Mouse (Mus musculus): Measurements from ENCODE around the gene Sclt1. TPM values are rescaled to one million over a fixed set of nuclear protein-coding genes. Genes with fewer than 3 reads are reported as not detected.

The Sclt1 gene
- total RNA-seq (2023; ENCODE audit: inconsistent age), result 21.2 to 24.2 TPM (median 23.5 TPM) in 4 replicates

GRCm38 (mm10) chr3:41742278-41742934 is at the start of gene Sclt1, which contains the start of gene D3Ertd751e:
Gene Sclt1, minus strand, starts transcription at chr3:41742514.
Gene D3Ertd751e, plus strand, starts transcription at chr3:41742611.

Other genes with a start within 250 kb of the Sclt1 start
- gene Jade1, start 186.8 kb downstream of the Sclt1 start, total RNA-seq (2023; ENCODE audit: inconsistent age), result 40.3 to 51.2 TPM (median 44.7 TPM) in 4 replicates
- 13.5 to 16.2 TPM (median 14.8 TPM) in 4 replicates for gene D3Ertd751e, start 97 bp upstream of the Sclt1 start, total RNA-seq (2023; ENCODE audit: inconsistent age)